Mouse (Mus musculus) ES-E14 (cell line): ENCODE results near the gene Iqschfp. TPM values are rescaled to one million over a fixed set of nuclear protein-coding genes. Genes with fewer than 3 reads are reported as not detected.

Source experiments
- DNase-seq: peaks from one replicate; pipeline ENCODE4 v3.0.0-alpha.2; 2013; ENCODE audit warnings: low read depth, low spot score
- H3K27ac ChIP-seq: 2 replicates; pipeline ENCODE4 v1.5.1; 2012; ENCODE audit warnings: low read depth, mild to moderate bottlenecking, low read length, moderate library complexity, mixed read lengths; ENCODE audit not compliant: poor library complexity, insufficient read depth, severe bottlenecking
- H3K36me3 ChIP-seq: 2 replicates; pipeline ENCODE4 v1.6.1; 2012; ENCODE audit warnings: mild to moderate bottlenecking, low read length, moderate library complexity, mixed read lengths; ENCODE audit not compliant: control insufficient read depth, poor library complexity, insufficient read depth, severe bottlenecking
- H3K4me1 ChIP-seq, 2 experiments: fragments of 150-350 bp in 1 of 2; sonication (generic) in 1 of 2; 2 replicates each; pipeline ENCODE4 v1.6.1; 2012; ENCODE audit warnings: low read length in 2 of 2, mild to moderate bottlenecking in 1 of 2, mixed read lengths in 1 of 2; ENCODE audit not compliant: control insufficient read depth in 2 of 2, insufficient read depth in 2 of 2, poor library complexity in 1 of 2
- H3K4me3 ChIP-seq, 2 experiments: fragments of 150-350 bp in 1 of 2; sonication (generic) in 1 of 2; 2 replicates each; pipeline ENCODE4 v1.5.1; 2012; ENCODE audit warnings: low read length in 2 of 2, low read depth in 1 of 2, mild to moderate bottlenecking in 1 of 2, mixed read lengths in 1 of 2; ENCODE audit not compliant: insufficient read depth in 1 of 2, poor library complexity in 1 of 2, severe bottlenecking in 1 of 2
- H3K9ac ChIP-seq: 2 replicates; pipeline ENCODE4 v1.6.1; 2012; ENCODE audit warnings: low read depth, mild to moderate bottlenecking, low read length, mixed read lengths; ENCODE audit not compliant: poor library complexity, insufficient read depth, severe bottlenecking
- H3K9me3 ChIP-seq: fragments of 150-350 bp; sonication (generic); 2 replicates; pipeline ENCODE4 v1.6.1; 2012; ENCODE audit warnings: low read depth, mild to moderate bottlenecking, low read length; ENCODE audit not compliant: control insufficient read depth, insufficient read depth
- CHD2 ChIP-seq: IDR thresholded peaks from 2 replicates; pipeline ENCODE4 v1.6.1; 2014; ENCODE audit warnings: mild to moderate bottlenecking, low read depth, low read length, inconsistent platforms
- HCFC1 ChIP-seq: IDR thresholded peaks from 2 replicates; pipeline ENCODE4 v1.6.1; 2012; ENCODE audit warnings: low read length, inconsistent platforms, borderline replicate concordance; ENCODE audit not compliant: insufficient read depth
- MAFK ChIP-seq: IDR thresholded peaks from 2 replicates; pipeline ENCODE4 v1.6.1; 2014; ENCODE audit warnings: mild to moderate bottlenecking, low read depth, low read length, inconsistent platforms; ENCODE audit not compliant: insufficient read depth
- ZC3H11A ChIP-seq: IDR thresholded peaks from 2 replicates; pipeline ENCODE4 v1.6.1; 2012; ENCODE audit warnings: low read depth, mild to moderate bottlenecking, inconsistent platforms, low read length, borderline replicate concordance
- ZNF384 ChIP-seq: IDR thresholded peaks from 2 replicates; pipeline ENCODE4 v1.6.1; 2012; ENCODE audit warnings: low read depth, low read length, inconsistent platforms
- in situ Hi-C, 2 experiments: fragments of 600-800 bp; cut with MboI; formaldehyde crosslinking; loops; one replicate each; pipeline ENCODE4 v1.15.1; 2025; ENCODE audit warnings: low sequenced_read_pairs in 2 of 2, inconsistent platforms in 1 of 2; ENCODE audit not compliant: unreplicated experiment in 2 of 2
- total RNA-seq: library from RNA; depleted of rRNA; stranded (reverse); fragments of 300-350 nt; gene quantifications from 2 replicates; pipeline ENCODE4 v1.2.3, GENCODE M21; 2012

The Iqschfp gene
- total RNA-seq, 1 experiment = not detected

- Histone ChIP-seq H3K4me3 (no peak overlapping the region), H3K27ac (no peak overlapping the region)
- in situ Hi-C loops = no loop called here
Measured at GRCm38 (mm10) chr3:68575636-68576340, 683.8 kb downstream of the Iqschfp start.

DNA sequence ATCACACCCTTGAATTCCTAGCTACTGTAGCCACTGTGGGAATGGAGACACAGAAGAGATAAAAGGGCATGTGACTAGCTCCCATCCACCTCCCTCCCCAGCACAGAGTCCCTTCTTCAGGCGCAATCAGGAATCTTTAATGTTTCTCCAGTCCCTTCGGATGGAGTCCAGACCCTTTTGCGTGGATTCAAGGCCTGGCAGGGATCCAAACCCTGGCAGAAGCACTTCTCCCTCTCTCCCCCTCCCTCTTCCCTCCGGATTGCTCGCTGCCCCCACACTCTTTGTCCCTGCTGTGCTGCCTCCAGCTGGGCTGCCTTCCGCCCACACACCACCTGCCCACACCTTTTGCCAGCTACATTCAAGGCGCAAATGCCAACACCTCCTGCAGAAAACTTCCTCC is 684.4 kb downstream of the Iqschfp start:
- Histone ChIP-seq H3K36me3 (no peaks in the 10 kb centered on the region), H3K4me1 (peaks cover 16 to 18% of the 10 kb centered on the region in 2 experiments), H3K9ac (peak overlapping the region; percentile 19; the same call in 1 of the 2 replicates), H3K9me3 (no peaks in the 10 kb centered on the region), H3K4me3 (no peak overlapping the region; a peak in 1 of 4 replicates), H3K27ac (no peak overlapping the region)
- no peak for TF ChIP-seq CHD2
- in situ Hi-C loops = no loop called here
- DNase-seq = no peak

More at GRCm38 (mm10) chr3:68575636-68576340, 683.8 kb downstream of the Iqschfp start:
- no peaks in the 10 kb centered on the region for H3K9me3 ChIP-seq
- DNase-seq = no peak
- H3K36me3 ChIP-seq = no peaks in the 10 kb centered on the region
- peaks cover 16% of the 10 kb centered on the region in 2 experiments for H3K4me1 ChIP-seq
- TF ChIP-seq ZC3H11A = no peak
- TF ChIP-seq HCFC1 = no peak
- no peak for TF ChIP-seq MAFK
- no peak for TF ChIP-seq CHD2
- no peak for TF ChIP-seq ZNF384
- no peak overlapping the region for H3K9ac ChIP-seq

- H3K36me3 ChIP-seq = no peaks in the 10 kb centered on the region
- DNase-seq = no peak
- in situ Hi-C loops = no loop called here
- H3K9me3 ChIP-seq = no peaks in the 10 kb centered on the region
- no peak overlapping the region for H3K9ac ChIP-seq
- no peak for TF ChIP-seq MAFK
- TF ChIP-seq ZNF384 = no peak
- TF ChIP-seq CHD2 = no peak
- no peak for TF ChIP-seq ZC3H11A
- no peak for TF ChIP-seq HCFC1
- peaks cover 15 to 18% of the 10 kb centered on the region in 2 experiments for H3K4me1 ChIP-seq
- H3K27ac ChIP-seq = no peak overlapping the region
- H3K4me3 ChIP-seq = no peak overlapping the region
Measured at GRCm38 (mm10) chr3:68576948-68577347, 684.9 kb downstream of the Iqschfp start.

DNA sequence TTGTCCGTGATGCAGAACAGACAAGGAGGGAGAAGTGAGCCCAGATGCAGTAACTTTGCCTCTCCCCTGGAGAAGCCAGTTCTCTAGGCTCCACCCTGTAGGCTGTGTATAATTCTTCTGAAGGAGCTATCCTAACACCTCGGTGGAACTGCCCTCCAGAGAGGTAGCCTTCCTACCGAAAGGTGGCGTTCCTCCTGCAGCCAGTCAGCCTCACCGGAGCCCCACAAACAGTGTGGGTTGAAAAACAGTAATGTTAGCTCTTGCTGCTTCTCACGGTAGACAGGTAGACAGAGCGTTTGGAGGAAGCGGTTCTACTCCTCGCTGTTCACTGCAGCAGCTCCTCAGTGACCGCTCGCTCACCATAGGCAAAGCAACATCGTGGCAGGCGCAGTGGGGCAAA is 689.6 kb downstream of the Iqschfp start:
- DNase-seq = peak; percentile 40
- peaks cover 11 to 21% of the 10 kb centered on the region in 2 experiments for H3K4me1 ChIP-seq

More for the DNA sequence above, 689.6 kb downstream of the Iqschfp start:
- no peaks in the 10 kb centered on the region for H3K9me3 ChIP-seq
- peak overlapping the region; percentile 47 to 49 for H3K4me3 ChIP-seq
- no peak overlapping the region; the same call in 1 of the 2 replicates for H3K27ac ChIP-seq
- no peak for TF ChIP-seq MAFK
- no peak for TF ChIP-seq HCFC1
- H3K36me3 ChIP-seq = no peaks in the 10 kb centered on the region; the same call in 1 of the 2 replicates
- in situ Hi-C loops = no loop called here
- peak overlapping the region; percentile 50; the same call in 1 of the 2 replicates for H3K9ac ChIP-seq
